Mouse (Mus musculus): Measurements from ENCODE around the gene Lrrn4cl.

DNA sequence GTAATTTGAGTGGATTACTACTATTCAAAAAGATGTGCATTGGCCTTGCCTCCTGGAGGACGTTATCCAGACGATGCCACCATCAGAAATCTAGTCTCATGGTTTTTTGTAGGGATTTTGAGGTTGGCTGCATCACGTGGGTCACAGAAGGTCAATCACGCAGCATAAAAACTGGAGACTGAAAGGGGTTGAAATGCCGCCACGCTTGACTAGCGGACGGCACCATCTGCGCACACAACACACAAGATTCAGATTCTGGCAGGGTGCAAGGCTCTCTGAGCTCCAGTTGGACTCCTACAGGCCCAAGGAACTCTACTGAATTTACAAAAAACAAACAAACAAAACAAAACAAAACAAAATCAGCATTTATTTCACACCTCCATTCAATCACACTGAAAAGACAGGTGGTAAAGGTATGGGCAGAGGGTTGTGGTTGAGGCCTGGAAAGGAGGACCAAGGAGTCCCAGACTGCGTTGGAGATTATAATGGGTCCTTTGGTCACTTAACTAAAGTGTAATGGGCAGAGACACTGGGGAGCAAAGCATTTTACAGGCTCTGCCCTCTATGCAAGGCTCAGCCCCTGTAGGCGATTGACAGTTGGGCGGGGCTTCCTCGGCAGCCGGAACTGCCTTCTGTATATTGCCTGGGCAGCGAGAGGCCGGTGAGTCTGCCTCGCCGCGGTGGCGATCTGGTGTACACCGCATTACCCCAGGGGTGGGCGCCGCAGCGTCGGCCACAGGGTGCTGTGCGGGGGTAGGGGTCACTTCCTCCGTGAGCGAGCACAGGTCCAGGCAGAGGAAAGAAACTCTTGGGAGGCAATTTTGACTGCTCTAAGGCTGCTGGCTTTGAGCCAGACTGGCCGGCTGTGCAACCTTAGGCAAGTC is 10.4 kb upstream of the Lrrn4cl start:
- no peak for TF ChIP-seq POLR2A (IDR thresholded peaks at IDR 0.05; ENCODE audit: borderline replicate concordance, extremely low read depth, insufficient read depth, insufficient read length, poor library complexity, severe bottlenecking)
- no peak for TF ChIP-seq CTCF (IDR thresholded peaks at IDR 0.05; ENCODE audit: borderline replicate concordance, extremely low read depth, insufficient read depth, insufficient read length)
